Mouse (Mus musculus): ENCODE data around the gene Cpne6. TPM values are rescaled to one million over a fixed set of nuclear protein-coding genes. Genes with fewer than 3 reads are reported as not detected.

The Cpne6 gene
- total and polyA plus RNA-seq, 3 experiments, result not detected

DNA sequence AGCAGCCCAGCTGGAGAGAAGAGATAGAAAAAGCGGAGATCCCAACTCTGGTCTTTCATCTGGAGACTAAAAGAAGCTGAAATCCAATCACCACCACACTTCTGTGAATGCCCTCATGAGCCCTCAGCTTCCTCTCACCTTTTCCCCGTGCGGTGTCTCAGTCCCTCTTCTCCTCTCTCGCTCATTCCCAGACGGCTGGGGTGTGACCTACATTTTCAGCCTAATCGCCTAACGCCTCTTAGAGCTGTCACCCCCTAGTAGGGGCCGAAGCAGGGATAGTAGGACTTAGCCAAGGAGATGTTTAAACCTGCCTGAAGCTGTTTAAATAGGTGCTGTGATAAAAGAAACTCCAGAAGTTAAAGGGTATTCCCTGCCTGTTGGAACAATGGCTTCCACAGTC, 14.5 kb downstream of the Cpne6 start, which contains the start of gene Nrl:
Gene Nrl, minus strand, starts transcription at position 197 of the 400 bp plus-strand sequence.
- Histone ChIP-seq H3K4me2 (ENCODE audit: insufficient read depth, low read depth, poor library complexity, severe bottlenecking) (no peak within 1 kb of the TSS), H3K4me3 (replicated peaks in 1 of 3; ENCODE audit: low read depth in 2 of 3, low read length in 2 of 3, poor library complexity in 1 of 3) (no peak within 1 kb of the TSS), H3K9ac (ENCODE audit: insufficient read depth, low read depth) (no peak within 1 kb of the TSS), H3K27ac (ENCODE audit: insufficient read depth, low read depth) (no peak within 1 kb of the TSS), H3K79me2 (replicated peaks; ENCODE audit: control insufficient read depth, extremely low read depth, insufficient read depth, poor library complexity, severe bottlenecking) (no peaks in the 10 kb centered on the region), H3K4me1 (ENCODE audit: control insufficient read depth in 1 of 2, insufficient read depth in 2 of 2) (peaks cover 5 to 22% of the 10 kb centered on the region in 2 experiments; a peak in 2 of 4 replicates), H3K9me3 (replicated peaks; ENCODE audit: low read length) (no peaks in the 10 kb centered on the region), H3K36me3 (replicated peaks in 1 of 2; ENCODE audit: control insufficient read depth in 1 of 2, insufficient read depth in 1 of 2, low read length in 1 of 2) (no peaks in the 10 kb centered on the region), H3K27me3 (replicated peaks) (peaks cover 35% of the 10 kb centered on the region)
- TF ChIP-seq ETS1 (conservative IDR thresholded peaks at IDR 0.05; ENCODE audit: low read depth, low read length), result no peak
- TF ChIP-seq MYC (IDR thresholded peaks at IDR 0.05; ENCODE audit: low read depth, low read length), result no peak
- in situ Hi-C loops (cut with MboI; ENCODE audit: low pct_ligation_motif_present, low pct_unique_long_range_greater_than_20kb, low sequenced_read_pairs) (no loop called here), dilution Hi-C loops (cut with MboI; ENCODE audit: extremely low pct_ligation_motif_present, extremely low pct_unique_long_range_greater_than_20kb, low sequenced_read_pairs) (no loop called here)
- no peak for DNase-seq (ENCODE audit: extremely low read depth)

DNA sequence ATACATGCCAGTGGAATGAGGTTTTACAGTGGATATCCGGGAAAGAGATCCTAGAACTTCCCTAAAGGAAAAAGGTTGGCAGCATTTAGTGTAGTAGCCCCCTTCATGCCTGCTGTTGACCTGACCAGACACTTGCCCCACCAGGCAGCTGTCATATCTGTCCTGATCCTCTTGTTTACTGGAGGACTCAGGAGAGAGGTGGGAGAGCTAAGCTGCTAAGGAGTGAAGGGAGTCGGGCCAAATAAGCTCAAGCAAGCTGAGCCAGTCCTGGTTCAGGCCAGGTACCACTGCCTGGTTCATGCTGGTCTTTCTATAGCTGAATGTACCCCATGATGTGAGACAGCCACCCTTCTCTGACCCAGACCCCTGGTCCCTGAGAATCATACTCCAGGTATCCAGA, 16.4 kb downstream of the Cpne6 start:
- no peak for TF ChIP-seq MEF2A (IDR thresholded peaks at IDR 0.05; ENCODE audit: borderline replicate concordance, low read depth, low read length)
- no peak for TF ChIP-seq CTCF (conservative IDR thresholded peaks at IDR 0.05 in 1 of 2, IDR thresholded peaks at IDR 0.05 in 1 of 2; ENCODE audit: low read depth in 2 of 2, low read length in 2 of 2)
- TF ChIP-seq BHLHE40 (IDR thresholded peaks at IDR 0.05; ENCODE audit: low read depth, low read length), result no peak
- TF ChIP-seq TBP (conservative IDR thresholded peaks at IDR 0.05; ENCODE audit: low read depth, low read length), result no peak
- no peak for TF ChIP-seq MYC (IDR thresholded peaks at IDR 0.05; ENCODE audit: low read depth, low read length)
- TF ChIP-seq TCF12 (IDR thresholded peaks at IDR 0.05; ENCODE audit: low read depth, low read length), result no peak
- no peak for TF ChIP-seq CHD2 (IDR thresholded peaks at IDR 0.05; ENCODE audit: low read length)
- TF ChIP-seq HCFC1 (IDR thresholded peaks at IDR 0.05; ENCODE audit: low read depth, low read length), result no peak
- TF ChIP-seq ZC3H11A (IDR thresholded peaks at IDR 0.05; ENCODE audit: low read depth, low read length), result no peak
- TF ChIP-seq RCOR1 (conservative IDR thresholded peaks at IDR 0.05; ENCODE audit: low read depth, low read length), result no peak
- dilution Hi-C loops (cut with MboI; ENCODE audit: extremely low pct_ligation_motif_present, extremely low pct_unique_long_range_greater_than_20kb, low sequenced_read_pairs), result no loop called here
- Histone ChIP-seq H3K9me3 (replicated peaks; ENCODE audit: low read length) (no peaks in the 10 kb centered on the region), H3K36me3 (replicated peaks in 1 of 2; ENCODE audit: control insufficient read depth in 1 of 2, insufficient read depth in 1 of 2, low read length in 1 of 2) (no peaks in the 10 kb centered on the region), H3K4me1 (ENCODE audit: control insufficient read depth in 1 of 2, insufficient read depth in 2 of 2) (peaks cover 3 to 13% of the 10 kb centered on the region in 2 experiments; a peak in 2 of 4 replicates), H3K4me2 (ENCODE audit: insufficient read depth, low read depth, poor library complexity, severe bottlenecking) (peak overlapping the region; percentile 10), H3K9ac (ENCODE audit: insufficient read depth, low read depth) (0 out of 2 replicates have a peak overlapping the region, but pooled peaks have one; percentile 26), H3K79me2 (replicated peaks; ENCODE audit: control insufficient read depth, extremely low read depth, insufficient read depth, poor library complexity, severe bottlenecking) (no peaks in the 10 kb centered on the region), H3K27ac (ENCODE audit: insufficient read depth, low read depth) (no peak overlapping the region), H3K27me3 (replicated peaks) (peaks cover 18% of the 10 kb centered on the region), H3K4me3 (replicated peaks in 1 of 3; ENCODE audit: low read depth in 2 of 3, low read length in 2 of 3, poor library complexity in 1 of 3) (no peak overlapping the region)
- no peak for DNase-seq (ENCODE audit: extremely low read depth)
- in situ Hi-C loops (cut with MboI; ENCODE audit: low pct_ligation_motif_present, low pct_unique_long_range_greater_than_20kb, low sequenced_read_pairs), result no loop called here

- peaks cover 3 to 13% of the 10 kb centered on the region in 2 experiments; a peak in 2 of 4 replicates for H3K4me1 ChIP-seq (ENCODE audit: control insufficient read depth in 1 of 2, insufficient read depth in 2 of 2)
- H3K27ac ChIP-seq (ENCODE audit: insufficient read depth, low read depth), result no peak overlapping the region
- peaks cover 7% of the 10 kb centered on the region for H3K27me3 ChIP-seq (replicated peaks)
- H3K79me2 ChIP-seq (replicated peaks; ENCODE audit: control insufficient read depth, extremely low read depth, insufficient read depth, poor library complexity, severe bottlenecking), result no peaks in the 10 kb centered on the region
- DNase-seq (ENCODE audit: extremely low read depth), result peak; percentile 75
- H3K9me3 ChIP-seq (replicated peaks; ENCODE audit: low read length), result no peaks in the 10 kb centered on the region
- H3K4me3 ChIP-seq (replicated peaks in 1 of 3; ENCODE audit: low read depth in 2 of 3, low read length in 2 of 3, poor library complexity in 1 of 3), result no peak overlapping the region
- H3K36me3 ChIP-seq (replicated peaks in 1 of 2; ENCODE audit: control insufficient read depth in 1 of 2, insufficient read depth in 1 of 2, low read length in 1 of 2), result no peaks in the 10 kb centered on the region
- H3K4me2 ChIP-seq (ENCODE audit: insufficient read depth, low read depth, poor library complexity, severe bottlenecking), result no peak overlapping the region
- H3K9ac ChIP-seq (ENCODE audit: insufficient read depth, low read depth), result no peak overlapping the region
- in situ Hi-C loops (cut with MboI; ENCODE audit: low pct_ligation_motif_present, low pct_unique_long_range_greater_than_20kb, low sequenced_read_pairs), result no loop called here
- dilution Hi-C loops (cut with MboI; ENCODE audit: extremely low pct_ligation_motif_present, extremely low pct_unique_long_range_greater_than_20kb, low sequenced_read_pairs), result no loop called here
- no peak for TF ChIP-seq HCFC1 (IDR thresholded peaks at IDR 0.05; ENCODE audit: low read depth, low read length)
- 0 out of 2 replicates have a peak, but pooled peaks have one; percentile 3 for TF ChIP-seq ZC3H11A (IDR thresholded peaks at IDR 0.05; ENCODE audit: low read depth, low read length)
- TF ChIP-seq NELFE (IDR thresholded peaks at IDR 0.05; ENCODE audit: low read depth, low read length), result no peak
- no peak for TF ChIP-seq MAZ (IDR thresholded peaks at IDR 0.05; ENCODE audit: low read depth, low read length)
- TF ChIP-seq EP300 (IDR thresholded peaks at IDR 0.05; ENCODE audit: low read length), result no peak
- no peak for TF ChIP-seq MXI1 (IDR thresholded peaks at IDR 0.05; ENCODE audit: low read depth, low read length)
- TF ChIP-seq E2F4 (IDR thresholded peaks at IDR 0.05; ENCODE audit: insufficient replicate concordance, low read depth, low read length), result no peak
- no peak for TF ChIP-seq NRF1 (IDR thresholded peaks at IDR 0.05; ENCODE audit: low read depth, low read length)
- TF ChIP-seq BHLHE40 (IDR thresholded peaks at IDR 0.05; ENCODE audit: low read depth, low read length), result peak; percentile 58
- peak; percentile 79 for TF ChIP-seq MYC (IDR thresholded peaks at IDR 0.05; ENCODE audit: low read depth, low read length)
- no peak for TF ChIP-seq MEF2A (IDR thresholded peaks at IDR 0.05; ENCODE audit: borderline replicate concordance, low read depth, low read length)
- TF ChIP-seq SMC3 (IDR thresholded peaks at IDR 0.05; ENCODE audit: low read depth, low read length), result peak; percentile 67
- no peak for TF ChIP-seq MAX (IDR thresholded peaks at IDR 0.05; ENCODE audit: low read length)
- no peak for TF ChIP-seq ZMIZ1 (IDR thresholded peaks at IDR 0.05; ENCODE audit: low read depth, low read length)
- TF ChIP-seq RAD21 (IDR thresholded peaks at IDR 0.05; ENCODE audit: low read depth, low read length), result peak; percentile 78
- no peak for TF ChIP-seq RCOR1 (conservative IDR thresholded peaks at IDR 0.05; ENCODE audit: low read depth, low read length)
- no peak for TF ChIP-seq TCF12 (IDR thresholded peaks at IDR 0.05; ENCODE audit: low read depth, low read length)
- TF ChIP-seq USF2 (conservative IDR thresholded peaks at IDR 0.05; ENCODE audit: low read depth, low read length), result peak; percentile 79
- peak; percentile 49 to 83; a peak in 3 of 4 replicates for TF ChIP-seq CTCF (conservative IDR thresholded peaks at IDR 0.05 in 1 of 2, IDR thresholded peaks at IDR 0.05 in 1 of 2; ENCODE audit: low read depth in 2 of 2, low read length in 2 of 2)
- peak; percentile 83 for TF ChIP-seq USF1 (IDR thresholded peaks at IDR 0.05; ENCODE audit: low read depth, low read length)
- TF ChIP-seq TBP (conservative IDR thresholded peaks at IDR 0.05; ENCODE audit: low read depth, low read length), result no peak
Measured at GRCm38 (mm10) chr14:55527940-55528339, 17.7 kb downstream of the Cpne6 start.
